Mouse (Mus musculus): ENCODE results near the gene 9130019O22Rik.
"Not testable (repeated sequence)": the region's sequence is repeated elsewhere in the genome, so short reads cannot be mapped to it uniquely, and the experiment has no call there.

The 9130019O22Rik gene

DNA sequence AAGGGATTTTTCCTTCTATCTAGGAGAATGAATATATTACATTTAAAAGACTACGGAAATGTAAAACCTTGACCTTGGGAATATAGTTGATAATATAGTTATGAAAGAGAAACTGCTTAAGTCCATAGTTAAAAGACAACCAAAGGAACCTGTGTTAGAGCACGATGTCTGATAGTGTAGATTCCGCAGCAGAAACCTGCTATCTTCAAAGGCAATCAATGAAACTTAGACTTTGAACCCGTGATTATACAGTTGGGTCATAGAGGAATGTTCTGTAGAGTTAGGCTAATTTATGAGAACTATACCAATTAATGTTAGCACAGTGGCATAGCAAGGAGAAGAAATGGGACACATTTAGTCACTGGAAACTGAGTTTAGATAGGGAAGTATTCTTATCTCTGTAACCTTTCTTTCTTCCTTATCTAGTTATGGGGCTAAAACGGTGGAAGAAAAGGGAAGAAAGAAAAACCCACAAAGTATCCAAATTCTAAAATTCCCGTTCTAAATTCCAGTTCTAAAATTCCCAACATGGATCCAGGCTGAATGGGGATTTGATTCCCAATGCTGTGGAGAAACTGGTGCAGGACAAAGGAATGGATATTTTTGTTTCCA lies 8.6 kb downstream of the 9130019O22Rik start:
- DNase-seq (ENCODE audit: extremely low read depth, low read depth), result no peak

DNA sequence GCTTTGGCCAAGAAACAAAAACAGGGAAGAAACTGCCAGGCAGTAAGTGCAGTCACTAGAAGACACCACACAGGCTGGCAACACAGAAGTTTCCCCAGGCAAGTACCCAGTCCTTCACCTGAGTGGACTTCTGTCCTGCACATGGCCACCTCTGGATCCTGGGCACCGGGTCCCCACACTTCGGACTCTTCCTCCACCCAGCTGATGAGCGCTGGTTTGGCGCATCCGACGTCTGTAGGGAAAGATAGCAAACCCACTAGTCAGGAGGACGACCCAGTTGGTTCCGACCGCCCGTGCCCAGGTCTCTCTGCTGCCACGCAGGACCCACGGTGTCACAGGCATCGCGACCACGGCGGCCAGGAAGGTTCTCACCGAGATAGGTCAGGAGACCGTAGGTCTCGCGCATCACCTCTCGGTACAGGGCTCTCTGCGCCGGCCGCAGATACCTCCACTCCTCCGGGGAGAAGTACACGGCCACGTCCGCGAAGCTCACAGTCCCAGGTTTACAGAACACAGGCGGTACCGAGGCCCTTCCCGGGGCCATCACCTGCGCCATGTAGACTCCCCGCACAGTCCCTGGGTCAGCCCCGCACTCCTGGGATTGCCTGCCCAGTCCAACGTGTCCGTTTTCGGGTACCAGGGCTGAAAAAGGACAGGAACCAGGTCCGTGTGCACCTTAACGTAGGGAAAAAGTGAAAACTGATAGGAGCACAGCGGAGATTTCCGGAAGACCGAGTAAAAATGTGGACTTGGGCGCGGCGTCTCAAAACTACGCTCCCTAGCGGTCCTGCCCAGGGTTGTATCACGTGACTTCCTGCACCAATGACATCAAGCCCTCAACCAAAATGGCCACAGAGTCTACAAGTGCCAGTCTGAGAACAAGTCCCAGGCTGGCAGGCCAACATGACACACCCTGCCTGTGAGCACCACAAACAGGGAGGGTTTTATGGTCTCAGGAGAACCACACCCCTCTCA lies 11.4 kb downstream of the 9130019O22Rik start, which contains the start of gene Zfp747:
TSS of gene Zfp747 (minus strand) at position 780 of the 975 bp plus-strand sequence.
- DNase-seq (ENCODE audit: extremely low read depth, low read depth), result peak; percentile 95

DNA sequence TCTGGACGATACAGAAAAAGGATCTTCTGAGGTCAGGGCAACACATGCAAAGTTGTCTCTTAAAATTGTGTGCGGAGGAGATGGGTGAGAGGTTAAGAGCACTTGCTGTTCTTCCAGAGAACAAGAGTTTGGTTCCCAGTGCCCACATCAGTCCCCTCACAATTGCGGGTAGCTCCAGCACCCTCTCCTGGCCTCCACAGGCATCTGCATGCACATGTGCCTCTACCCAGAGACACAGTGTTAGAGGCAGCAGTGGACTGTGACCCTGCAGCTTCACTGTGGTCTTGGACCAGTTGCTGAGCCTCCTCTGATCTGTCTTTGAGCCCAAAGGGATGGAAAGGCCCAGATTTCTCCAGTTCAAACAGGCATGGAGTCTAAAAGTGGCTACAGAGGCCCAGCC lies 15.1 kb downstream of the 9130019O22Rik start:
- not testable (repeated sequence) for DNase-seq (ENCODE audit: extremely low read depth, low read depth)

DNA sequence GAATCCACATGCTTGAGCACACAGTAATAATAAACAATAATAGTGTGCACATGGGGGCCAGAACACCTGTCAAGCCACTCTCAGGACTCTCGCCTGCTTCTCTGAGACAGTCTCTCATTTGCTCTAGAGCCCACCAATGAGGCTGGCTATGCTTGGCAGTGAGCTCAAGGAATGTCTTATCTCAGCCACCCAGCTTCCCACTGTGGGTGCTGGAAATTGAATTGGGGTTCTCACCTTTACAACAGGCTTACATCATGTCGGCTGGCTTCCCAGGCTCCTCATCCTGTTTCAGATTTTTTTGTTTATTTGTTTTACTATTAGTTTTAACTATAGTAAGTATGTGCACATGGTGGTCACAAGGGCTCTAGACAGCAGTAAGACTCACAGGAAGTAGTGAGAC lies 15.8 kb downstream of the 9130019O22Rik start:
- no peak for DNase-seq (ENCODE audit: extremely low read depth, low read depth)

DNA sequence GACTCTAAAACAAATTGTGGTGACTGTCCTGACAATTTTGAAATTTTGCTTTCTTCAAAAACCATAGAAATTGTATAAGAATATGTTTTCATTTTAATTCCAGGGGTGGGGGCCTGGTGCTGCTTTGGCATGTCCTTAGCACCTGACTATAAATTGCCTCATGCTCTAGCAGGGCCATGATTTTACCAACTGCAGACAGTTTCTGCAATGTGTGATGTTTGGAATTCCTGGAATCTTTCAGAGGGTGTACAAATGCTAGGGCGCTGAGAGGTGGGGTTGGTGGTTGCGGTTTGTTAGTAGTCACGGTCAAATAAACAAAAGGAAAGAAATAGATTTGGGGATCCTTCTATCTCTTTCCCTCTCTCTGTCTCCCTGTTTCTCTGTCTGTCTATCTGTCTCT lies 20.7 kb downstream of the 9130019O22Rik start:
- DNase-seq (ENCODE audit: extremely low read depth, low read depth), result no peak

DNA sequence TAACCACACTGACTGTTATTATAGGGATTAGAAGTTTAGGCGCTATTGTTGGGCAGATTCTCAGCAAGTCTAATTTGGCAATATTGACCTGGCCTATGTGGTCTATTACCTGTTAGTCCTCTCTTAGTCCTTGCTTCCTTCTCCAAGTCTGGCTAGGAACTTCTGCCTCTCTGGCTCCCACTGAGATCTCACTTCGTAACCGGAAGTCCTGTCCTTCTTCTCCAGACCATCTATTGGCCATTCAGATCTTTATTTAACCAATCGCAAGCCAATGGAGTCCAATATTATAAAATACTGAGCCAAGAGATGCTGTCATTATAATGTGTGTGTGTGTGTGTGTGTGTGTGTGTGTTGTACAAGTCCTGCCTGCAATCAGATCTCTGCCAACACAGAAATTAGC lies 22.8 kb downstream of the 9130019O22Rik start:
- DNase-seq (ENCODE audit: extremely low read depth, low read depth), result no peak

DNA sequence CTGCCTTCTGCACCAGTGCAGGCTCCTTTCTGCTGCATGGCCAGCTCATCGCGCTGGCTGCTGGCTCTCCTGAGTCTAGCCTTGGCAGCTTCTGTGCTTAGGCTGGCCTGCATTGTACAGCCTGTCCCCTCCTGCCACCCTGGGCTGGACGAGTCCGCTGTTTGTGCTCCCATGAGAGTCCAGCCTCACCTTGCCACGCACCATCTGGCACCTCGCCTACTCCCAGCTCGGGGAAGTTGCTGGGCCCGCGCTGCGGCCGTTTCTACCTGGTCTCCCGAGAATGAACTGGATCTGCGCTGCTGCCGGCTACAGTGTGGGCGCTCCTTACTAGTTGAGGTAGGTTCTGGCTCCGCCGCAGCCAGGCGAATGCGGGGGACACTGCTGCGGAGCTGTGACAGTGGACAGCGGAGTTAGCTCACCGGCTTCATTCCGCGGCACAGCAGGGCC lies 23.5 kb downstream of the 9130019O22Rik start:
- no peak for DNase-seq (ENCODE audit: extremely low read depth, low read depth)

DNA sequence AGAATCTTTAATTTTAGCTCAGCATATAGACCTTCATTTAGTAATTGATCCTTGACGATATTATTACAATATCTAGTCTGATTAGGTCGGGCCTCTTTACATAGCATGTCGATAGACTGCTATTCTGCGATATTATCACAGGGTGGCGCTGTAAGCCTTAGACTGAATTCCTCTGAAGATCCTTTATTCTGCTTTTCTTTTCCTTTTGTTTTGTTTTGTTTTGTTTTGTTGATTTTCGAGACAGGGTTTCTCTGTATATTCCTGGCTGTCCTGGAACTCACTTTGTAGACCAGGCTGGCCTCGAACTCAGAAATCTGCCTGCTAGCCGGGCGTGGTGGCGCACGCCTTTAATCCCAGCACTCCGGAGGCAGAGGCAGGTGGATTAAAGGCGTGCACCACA lies 24.5 kb downstream of the 9130019O22Rik start:
- DNase-seq (ENCODE audit: extremely low read depth, low read depth), result not testable (repeated sequence)

DNA sequence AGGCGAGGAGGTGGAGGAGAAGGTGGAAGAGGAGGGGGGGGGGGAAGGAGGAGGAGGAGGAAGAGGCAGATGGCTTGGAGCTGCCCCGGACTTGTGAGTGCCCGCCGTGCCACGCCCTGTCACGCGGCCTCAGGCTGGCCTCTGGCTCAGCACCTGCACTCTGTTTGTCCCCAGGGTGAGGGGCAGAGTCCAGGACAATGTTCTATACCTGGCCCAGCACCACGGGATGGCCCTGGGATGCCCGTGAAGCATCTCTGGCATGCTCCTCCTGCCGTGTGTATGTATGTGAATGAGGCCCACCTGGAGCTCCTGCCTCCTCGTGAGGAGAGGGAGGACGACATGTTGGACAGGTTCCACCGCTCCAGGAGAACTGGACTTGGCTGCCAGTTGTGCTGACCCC lies 25.5 kb downstream of the 9130019O22Rik start:
- DNase-seq (ENCODE audit: extremely low read depth, low read depth), result no peak

DNA sequence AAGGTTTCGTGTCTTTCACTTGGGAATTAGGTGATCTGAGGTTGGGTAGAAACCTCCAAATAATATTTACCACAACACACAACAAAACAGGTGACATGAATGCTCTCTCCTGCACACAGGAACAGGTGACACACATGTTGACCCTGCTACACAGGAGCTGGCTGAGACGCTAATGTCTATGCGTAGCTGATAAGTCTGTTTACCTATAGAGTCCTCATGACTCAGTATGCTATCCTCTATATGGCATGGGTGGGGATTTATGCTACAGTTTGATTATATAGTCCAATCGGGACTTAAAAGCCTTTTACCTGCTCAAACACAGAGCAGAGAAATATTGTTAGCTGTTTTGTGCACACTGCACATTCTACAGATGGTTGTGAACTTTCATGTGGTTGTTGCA lies 26.7 kb downstream of the 9130019O22Rik start:
- no peak for DNase-seq (ENCODE audit: extremely low read depth, low read depth)

DNA sequence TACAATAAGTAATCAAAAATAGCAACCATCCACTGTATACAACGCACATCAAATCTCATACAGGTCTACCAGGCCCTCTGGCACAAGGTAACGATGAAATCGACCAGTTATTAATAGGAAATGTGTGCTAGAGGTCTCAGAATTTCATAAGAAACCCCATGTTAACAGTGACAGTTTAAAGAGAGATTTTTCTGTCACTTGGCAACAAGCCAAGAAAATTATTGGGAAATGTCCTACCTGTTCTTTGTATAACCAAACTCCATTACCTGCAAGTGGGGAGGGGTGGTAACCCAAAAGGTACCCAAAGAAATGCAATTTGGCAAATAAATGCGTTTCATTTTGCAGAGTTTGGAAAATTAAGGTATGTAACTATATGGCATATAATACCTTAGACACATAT lies 28.5 kb downstream of the 9130019O22Rik start:
- DNase-seq (ENCODE audit: extremely low read depth, low read depth), result no peak

DNA sequence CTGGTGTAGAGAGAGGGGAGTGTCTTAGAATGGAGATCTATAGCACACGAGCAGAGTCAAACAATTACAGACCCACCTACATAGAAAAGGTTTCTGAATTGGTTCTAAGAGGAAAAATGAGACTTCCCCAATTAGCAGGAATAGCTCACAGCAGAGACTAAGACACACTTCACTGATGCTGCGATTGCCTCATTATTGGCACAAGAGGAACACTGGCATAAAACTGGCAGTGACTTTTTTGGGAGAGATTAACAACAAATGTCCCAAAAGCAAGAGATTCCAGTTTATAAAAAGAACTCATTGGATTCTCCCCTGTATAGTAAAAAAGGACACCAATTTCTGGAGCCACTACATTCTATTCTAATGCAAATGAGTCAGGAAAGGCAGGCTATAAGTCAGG lies 29.1 kb downstream of the 9130019O22Rik start:
- no peak for DNase-seq (ENCODE audit: extremely low read depth, low read depth)

DNA sequence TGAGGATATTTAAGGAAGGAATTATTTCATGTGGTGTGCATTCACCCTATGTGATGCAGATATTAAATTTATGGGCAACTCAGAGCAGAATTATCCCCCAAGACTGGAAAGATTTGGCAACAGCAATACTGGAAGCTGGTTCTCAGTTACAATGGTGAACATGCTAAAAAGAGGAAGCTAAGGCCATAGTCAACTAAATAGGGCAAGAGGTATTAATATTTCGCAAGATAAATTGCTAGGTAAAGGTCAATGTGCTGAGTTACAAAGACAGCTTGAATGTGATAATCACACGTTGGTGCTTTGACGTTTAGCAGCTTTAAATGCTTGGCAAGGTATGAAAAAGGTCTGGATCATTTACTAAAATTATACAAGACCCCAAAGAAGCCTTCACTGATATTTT lies 31.2 kb downstream of the 9130019O22Rik start:
- no peak for DNase-seq (ENCODE audit: extremely low read depth, low read depth)

DNA sequence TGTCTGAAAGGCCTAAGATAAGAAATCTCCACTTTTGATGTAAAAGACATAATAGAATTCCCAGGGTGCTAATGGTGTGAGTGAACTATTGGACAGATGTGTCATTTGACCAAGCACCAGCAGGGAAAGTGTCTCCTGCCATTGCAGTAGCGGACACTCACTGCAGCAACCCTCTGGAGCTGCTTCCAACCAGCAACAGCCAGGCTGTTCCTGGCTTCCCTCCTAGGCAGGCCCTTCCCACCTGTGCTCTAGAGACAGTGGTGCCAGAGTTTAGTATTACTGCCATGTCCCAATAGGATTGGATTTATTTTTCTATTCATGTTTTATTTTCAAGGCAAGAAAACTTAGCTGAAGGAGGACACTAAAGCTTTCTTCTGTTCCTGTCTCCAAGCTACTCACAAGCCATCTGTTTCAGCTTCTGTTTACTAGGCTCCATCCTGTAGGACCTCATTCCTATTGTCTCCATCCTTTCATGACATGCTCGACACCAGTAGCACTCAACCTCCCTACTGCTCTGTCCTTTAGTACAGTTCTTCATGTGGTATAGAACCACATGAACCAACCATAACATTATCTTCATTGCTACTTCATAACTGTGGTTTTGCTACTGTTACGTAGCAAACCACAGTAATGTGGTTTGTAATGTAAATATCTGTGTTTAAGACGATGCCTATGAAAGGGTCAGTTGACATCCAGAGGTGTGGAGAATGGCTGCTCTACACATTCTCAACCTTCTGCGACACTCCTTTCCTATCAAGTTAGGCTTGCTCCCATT lies 35.5 kb downstream of the 9130019O22Rik start:
- DNase-seq (ENCODE audit: extremely low read depth, low read depth), result no peak

DNA sequence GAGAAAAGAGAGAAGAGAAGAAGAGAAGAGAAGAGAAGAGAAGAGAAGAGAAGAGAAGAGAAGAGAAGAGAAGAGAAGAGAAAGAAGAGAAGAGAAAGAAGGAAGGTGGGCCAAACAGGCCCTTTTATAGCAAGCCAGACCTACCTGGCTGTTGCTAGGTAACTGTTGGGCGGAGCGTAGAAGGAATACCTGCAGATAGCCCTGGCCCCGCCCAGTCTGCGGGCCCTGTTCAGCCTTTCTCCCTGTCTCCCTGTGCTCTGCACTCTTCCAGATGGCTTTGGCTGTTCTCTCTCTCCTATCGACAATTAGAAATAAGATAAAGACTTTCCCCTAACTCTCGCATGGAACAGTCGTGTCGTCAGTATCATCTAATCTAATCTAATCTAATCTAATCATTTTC lies 40.3 kb downstream of the 9130019O22Rik start:
- no peak for DNase-seq (ENCODE audit: extremely low read depth, low read depth)

DNA sequence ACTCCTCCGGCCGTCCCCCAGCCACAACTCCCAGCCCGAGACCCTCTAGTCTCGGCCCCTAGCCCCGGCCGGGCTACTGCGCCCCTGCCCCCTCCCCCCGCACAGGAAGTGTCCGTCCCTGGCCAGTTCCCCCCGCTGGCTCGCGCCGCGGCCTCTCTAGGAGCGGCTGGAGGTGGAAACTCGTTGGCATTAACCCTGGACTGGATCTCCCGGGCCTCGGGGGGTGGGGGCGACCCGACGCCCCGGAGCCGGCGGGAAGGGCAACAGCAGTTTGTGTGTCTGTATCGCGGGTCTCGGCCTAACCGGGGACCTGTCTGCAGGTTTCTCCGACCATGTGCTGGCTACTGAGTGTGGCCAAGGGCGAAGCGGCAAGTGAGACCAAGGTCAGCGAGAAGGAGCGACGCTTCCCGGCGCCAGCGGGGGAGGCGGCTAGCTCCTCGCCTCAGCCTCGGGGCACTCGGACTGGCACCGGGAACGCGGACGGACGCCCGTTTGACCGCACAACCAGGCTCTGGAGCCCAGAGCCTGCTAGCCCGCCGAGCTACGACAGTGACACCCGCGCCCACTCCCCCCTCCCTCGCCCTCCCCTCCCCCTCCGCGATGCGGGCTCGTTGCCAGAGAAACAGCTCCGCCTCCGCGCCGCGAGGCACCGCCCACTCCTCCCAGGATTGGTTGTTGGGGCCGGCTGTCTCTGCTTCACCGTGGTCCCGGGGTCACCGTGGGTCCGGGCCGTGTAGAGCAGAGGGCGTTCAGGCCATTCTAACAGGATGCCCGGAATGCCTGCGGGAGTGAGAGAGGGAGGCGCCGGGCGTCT lies 41.2 kb downstream of the 9130019O22Rik start, which contains the start of gene Zfp768:
TSS of gene Zfp768 (minus strand) at position 78 of the 814 bp plus-strand sequence.
- DNase-seq (ENCODE audit: extremely low read depth, low read depth), result peak; percentile 63

DNA sequence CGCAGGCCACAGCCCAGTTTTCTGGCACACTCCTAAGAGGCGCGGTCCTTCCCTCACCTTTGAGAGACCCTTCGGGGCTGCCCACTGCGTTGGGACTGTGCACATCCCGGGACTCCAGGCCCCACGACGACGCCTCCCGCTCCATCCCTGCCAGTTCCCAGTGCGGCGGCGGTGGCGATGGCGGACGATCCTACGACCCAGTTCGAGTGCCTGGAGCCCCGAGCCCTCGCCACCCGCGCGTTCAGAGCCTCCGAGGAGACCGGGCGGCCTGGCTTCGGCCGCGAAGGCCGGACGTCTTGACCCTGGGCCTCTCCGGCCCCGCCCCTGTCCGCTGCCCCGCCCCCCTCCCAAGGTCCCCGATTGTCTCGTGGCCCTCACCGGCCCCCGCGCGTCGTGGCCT lies 41.9 kb downstream of the 9130019O22Rik start:
- DNase-seq (ENCODE audit: extremely low read depth, low read depth), result no peak

DNA sequence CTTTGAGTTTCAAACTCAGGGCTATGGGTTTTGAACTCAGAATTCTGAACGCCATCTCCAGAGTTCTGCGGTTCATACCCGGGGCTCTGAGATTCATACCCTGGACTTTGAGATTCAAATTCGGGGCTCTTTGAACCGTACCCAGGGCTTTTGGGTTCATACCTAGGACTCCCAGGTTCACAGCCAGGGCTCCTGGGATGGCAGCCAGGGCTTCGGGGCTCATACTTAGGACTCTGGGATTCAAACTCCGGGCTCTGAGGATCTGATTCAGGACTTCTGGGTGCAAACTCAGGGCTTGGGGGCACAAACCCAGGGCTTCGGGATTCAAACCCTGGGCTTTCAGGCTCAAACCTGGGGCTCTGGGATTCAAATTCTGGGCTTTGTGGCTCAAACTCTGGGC lies 42.6 kb downstream of the 9130019O22Rik start:
- DNase-seq (ENCODE audit: extremely low read depth, low read depth), result no peak

DNA sequence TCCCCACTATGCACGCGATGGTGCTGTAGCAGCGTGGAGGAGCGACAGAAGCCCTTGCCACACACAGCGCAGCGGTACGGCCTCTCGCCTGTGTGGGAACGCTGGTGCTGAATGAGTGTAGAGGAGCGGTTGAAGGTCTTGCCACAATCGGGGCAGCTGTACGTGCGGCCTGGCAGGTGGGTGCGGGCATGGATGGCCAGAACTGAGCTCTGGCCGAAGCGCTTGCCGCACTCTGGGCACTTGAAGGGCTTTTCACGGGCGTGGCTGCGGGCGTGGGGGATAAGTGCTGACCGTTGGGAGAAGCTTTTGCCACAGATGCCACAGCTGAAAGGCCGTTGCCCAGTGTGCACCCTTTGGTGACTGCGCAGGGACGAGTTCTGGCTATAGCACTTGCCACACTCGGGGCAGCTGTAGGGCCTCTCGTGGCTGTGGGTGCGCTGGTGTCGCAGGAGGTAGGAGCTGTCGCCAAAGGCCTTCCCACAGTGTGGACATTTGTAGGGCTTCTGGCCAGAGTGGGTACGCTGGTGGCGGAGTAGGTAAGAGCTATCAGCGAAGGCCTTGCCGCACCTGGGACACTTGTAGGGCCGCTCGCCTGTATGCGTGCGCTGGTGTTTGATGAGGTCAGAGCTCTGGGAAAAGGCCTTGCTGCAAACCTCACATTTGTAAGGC lies 43.5 kb downstream of the 9130019O22Rik start:
- no peak for DNase-seq (ENCODE audit: extremely low read depth, low read depth)

DNA sequence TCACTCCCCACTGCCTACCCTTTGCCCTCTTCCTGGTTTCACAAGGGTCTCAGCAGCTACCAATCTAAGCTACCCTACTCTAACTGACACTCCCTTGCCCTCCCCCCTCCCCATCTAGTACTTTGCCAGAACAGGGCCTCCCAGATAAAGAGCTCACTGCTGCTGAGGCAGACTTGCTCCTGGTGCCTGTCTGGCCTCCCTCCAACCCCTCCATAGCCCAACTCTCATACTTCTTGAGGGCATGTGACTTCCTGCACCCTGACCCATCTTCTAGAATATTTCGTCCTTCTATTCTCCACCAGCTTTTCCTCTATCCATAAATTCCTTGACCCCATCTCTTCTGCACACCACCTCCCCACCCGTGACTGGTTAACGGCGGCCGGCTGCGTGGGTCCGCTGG lies 44.1 kb downstream of the 9130019O22Rik start:
- no peak for DNase-seq (ENCODE audit: extremely low read depth, low read depth)

Measured in MEL-GATA-1-ER (cell line).